Mouse (Mus musculus): ENCODE data around the gene Svs6.
"Not testable (repeated sequence)": the region's sequence is repeated elsewhere in the genome, so short reads cannot be mapped to it uniquely, and the experiment has no call there.

Gene Svs6

DNA sequence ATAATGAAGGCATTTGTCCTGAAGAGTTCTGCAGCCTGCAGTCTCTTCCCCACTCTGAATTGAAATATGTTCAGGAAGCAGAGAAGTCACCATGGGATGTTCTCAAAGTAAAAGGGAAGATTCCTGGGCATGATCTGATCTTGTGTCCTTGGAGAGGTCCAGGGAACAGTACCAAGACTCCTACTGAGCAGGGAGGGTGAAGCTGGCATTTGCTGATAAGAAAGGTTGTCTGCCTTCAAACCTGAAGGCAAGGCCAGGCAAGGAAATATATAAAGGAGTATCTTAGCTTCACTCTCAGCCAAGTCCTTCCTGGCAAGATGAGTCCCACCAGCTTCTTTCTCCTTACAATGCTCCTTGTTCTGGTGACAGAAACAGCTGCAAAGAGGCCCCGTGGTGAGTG lies at the start of gene Svs6:
Gene Svs6 (plus strand): TSS at position 301 of the 400 bp plus-strand sequence.
- DNase-seq: not testable (repeated sequence)

DNA sequence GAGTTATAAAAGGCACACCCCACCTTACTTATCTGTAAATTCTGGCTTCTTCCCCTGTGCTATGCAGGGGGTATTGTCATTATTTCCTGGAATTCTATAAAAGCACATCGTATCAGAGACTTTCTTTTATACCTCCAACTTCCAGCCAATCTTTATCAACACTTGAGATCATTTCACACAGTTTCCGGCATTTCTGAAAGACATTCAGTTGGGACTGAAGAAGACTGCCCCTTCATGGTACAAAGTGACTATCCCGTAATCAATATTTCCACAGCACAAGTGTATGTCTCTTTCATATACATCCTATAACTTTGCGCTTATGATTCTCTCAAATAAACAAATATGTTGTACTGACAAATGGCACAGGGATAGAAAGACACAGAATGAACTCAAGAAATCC lies 38.2 kb upstream of the Svs6 start, which contains the start of gene Svs4:
Gene Svs4 (minus strand): TSS at position 101 of the 400 bp plus-strand sequence.
- no peak for DNase-seq

DNA sequence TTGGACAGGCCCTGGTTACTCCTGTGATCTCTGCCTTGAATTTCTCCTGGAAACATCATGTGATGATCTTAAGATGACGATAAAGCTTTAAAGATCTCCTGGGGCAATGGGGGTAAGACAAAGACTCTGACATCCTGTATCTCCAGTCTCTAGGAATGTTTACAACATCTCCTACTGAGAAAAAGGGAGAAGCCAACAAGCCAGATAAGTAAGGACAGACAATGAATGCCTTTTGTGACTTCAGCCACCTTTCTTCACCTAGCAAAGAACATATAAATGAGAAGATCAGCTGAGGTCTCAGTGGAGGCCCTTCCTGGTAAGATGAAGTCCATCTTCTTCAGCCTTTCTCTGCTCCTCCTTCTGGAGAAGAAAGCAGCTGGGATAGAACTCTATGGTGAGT lies 27.6 kb upstream of the Svs6 start, which contains the start of gene Svs3a:
Gene Svs3a (plus strand): TSS at position 301 of the 400 bp plus-strand sequence.
- not testable (repeated sequence) for DNase-seq

DNA sequence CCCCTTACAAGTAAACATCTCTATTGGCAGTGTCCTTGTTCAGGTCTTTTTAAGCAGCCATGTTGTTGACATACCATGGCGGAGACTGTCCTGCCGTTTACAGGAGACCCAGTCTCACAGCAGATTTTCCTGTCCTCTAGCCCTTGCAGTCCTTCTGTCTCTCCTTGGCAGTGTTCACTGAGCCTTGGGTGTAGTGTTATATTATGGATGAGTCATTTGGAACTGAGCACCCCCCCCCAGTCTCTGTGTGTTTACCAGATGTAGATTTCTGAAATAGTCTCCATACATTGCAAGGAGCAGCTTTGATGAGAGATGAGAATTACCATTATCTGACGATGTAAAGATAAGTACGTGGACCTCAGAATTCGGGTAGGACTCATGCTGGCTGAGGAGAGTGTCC lies 4.0 kb upstream of the Svs6 start:
- DNase-seq: no peak

DNA sequence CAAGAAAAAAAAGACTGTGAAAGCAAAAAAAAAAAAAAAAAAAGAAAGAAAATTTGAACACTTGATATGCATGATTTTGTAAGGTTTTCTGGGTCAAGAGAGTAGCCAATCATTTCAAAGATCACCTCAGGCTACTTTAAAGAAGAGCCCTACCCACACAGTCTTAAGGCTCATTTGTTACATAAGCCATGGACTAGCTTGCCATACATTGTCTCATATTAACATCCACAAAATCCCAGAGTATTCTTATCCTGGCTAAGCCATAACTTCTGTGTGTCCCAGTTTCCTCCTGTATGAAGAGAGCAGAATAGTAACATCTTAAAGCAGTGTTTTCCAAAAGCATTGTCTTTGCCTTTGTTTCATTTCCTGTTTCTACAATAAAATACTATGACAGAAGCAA lies 1.1 kb upstream of the Svs6 start:
- not testable (repeated sequence) for DNase-seq

DNA sequence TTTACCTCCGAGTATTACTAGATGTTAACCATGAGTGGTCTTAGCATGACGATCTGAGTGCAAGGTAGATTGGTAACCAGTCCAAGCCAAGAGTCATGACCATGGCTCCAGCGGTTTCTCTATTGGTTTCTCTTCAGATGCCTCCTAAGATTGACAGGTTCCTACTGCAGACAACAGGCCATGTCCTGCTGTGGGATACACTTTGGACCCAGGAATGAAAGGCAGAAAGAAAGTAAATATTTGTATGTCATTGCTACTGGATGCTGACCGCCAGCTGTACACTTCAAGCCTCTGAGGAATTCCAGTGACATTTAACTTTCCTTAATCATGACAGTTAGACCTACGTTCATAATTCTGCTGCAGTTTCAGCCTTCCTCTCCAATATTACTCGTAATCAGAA lies 4.4 kb downstream of the Svs6 start:
- DNase-seq: no peak

DNA sequence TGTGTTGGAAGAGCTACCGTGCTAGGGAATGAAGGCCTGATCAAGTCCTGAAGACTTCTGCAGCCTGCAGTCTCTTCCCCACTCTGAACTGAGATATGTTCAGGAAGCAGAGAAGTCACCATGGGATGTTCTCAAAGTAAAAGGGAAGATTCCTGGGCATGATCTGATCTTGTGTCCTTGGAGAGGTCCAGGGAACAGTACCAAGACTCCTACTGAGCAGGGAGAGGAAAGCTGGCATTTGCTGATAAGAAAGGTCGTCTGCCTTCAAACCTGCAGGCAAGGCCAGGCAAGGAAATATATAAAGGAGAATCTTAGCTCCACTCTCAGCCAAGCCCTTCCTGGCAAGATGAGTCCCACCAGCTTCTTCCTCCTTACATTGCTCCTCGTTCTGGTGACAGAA lies 15.9 kb downstream of the Svs6 start, which contains the start of gene Svs5:
Gene Svs5 (plus strand): TSS at position 301 of the 400 bp plus-strand sequence.
- not testable (repeated sequence) for DNase-seq

DNA sequence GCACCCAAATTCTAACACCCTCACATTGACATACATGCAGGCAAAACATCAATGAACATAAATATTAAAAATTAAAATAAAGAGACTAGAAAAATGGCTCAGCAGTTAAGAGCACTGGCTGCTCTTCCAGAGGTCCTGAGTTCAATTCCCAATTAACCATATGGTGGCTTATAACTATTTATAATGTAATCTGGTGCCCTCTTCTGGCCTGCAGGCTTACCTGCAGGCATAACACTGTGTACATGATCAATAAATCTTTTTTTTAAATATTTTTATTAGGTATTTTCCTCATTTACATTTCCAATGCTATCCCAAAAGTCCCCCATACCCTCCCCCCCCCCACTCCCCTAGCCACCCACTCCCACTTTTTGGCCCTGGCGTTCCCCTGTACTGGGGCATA lies 27.2 kb downstream of the Svs6 start:
- DNase-seq: not testable (repeated sequence)

DNA sequence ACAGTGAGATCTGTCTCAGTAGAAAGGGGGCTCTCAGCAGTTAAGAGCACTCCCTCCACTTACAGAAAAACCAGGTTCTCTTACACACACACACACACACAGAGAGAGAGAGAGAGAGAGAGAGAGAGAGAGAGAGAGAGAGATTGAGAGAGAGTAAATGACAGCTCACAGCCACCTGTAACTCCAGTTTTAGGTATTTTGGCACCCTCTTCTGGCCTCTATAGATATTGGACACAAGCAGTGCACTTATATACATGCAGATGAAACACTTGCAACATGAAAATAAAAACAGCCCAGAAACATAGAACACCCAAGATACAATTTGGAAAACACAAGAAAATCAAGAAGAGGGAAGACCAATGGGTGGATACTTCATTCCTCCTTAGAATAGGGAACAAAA lies 31.1 kb downstream of the Svs6 start:
- not testable (repeated sequence) for DNase-seq

DNA sequence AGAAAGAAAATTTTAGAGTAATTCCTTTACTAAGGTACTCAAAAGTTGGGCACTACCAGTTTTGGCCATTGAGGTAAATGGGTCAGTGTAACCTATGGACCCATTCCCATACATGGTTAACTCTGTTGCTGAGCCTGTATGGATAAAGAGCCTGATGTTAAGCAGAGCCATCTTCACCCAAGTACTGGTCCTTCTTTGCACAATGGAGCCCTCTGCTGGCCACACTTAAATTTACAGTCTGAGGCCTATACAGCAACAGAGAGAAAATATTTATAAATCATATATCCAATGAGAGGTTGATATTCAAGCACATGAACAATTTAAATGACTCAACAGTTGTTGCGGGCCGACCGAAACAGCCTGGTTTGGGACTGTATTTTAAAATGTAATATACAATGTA lies 32.4 kb downstream of the Svs6 start:
- DNase-seq: no peak

DNA sequence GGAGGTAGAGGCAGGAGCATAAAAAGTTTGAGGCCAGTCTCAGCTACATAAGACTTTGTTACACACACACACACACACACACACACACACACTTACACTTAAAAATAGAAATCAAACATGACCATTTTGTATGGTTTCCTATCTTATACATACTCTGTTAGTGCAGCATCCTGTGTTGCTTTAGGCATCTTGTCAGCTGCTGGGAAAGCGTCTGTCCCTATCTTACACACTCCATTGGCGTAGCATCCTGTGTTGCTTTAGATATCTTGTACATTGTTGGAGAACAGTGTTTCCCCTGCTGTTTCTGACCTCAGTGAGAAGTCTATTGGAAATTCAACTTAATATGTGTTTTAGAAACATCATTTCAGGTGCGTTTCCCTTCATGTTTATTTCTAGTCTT lies 36.1 kb downstream of the Svs6 start:
- DNase-seq: no peak

DNA sequence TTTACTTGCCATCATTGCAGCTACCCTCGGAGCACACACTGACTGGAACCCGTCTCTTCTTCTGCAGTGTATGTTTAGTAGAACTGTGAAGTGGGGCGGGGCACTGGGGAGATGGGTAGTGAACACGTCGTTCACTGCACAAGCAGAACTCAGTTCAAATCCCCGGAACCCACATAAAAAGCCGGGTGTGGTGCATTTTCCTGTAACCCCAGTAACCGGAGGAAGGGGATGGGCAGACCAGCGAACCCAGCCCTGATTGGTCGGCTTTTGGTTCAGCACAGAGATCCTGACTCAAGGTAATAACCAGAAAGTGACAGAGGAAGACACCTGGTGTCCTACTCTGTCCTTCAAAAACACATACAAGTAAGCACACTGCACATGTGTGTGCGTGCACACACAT lies 36.8 kb downstream of the Svs6 start:
- DNase-seq: no peak

DNA sequence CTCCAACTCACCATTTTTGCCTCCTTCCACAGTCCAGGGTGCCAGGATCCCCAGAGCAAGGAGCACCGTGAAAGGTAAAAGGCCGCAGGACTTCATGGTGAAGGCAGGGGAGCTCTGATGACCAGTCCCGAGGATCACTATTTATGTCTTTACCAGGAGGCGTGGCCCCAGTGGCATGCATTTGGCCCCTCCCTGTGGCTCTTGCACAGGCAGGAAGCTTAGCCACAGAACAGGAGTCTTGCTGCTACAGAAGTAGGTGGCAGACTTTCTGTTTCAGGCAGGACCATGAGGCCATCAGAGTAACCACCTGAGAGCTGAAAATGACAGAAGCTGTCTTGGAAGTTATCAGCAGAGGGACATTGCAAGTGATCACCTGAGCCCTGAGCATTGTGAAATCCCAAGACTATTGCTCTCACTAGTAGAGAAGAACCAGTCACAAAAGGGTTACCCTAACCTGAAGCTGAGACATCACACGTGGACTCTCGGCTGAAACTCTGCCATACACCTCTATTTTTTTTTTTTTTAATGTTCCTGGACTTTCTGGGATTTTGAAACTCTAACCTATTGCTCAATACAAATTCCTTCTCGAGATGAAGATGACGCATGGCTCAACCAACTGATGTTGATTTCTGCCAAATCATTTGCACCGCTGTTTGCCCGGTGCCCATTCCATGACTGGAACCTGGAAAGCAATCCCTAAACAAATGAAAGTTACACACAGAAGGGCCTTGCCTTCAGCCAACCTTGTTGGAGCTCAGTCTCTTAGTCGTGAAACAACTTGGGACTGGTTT lies 39.8 kb downstream of the Svs6 start:
- DNase-seq: no peak

DNA sequence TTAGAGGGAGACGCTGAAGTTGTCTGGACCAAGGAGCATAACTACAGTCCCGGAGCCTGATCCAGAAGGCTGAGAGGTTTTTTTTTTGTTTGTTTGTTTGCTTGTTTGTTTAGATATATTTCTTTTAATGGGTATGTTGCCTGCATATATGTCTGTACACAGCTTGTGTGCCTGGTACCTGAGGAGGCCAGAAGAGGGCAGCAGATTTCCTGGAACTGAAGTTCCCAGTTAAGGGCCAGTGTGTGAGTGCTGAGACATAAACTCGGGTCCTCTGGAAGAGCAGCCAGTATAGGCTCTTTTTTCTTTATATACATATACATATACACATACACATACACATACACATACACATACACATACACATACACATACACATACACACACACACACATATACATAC lies 41.8 kb downstream of the Svs6 start:
- no peak for DNase-seq

DNA sequence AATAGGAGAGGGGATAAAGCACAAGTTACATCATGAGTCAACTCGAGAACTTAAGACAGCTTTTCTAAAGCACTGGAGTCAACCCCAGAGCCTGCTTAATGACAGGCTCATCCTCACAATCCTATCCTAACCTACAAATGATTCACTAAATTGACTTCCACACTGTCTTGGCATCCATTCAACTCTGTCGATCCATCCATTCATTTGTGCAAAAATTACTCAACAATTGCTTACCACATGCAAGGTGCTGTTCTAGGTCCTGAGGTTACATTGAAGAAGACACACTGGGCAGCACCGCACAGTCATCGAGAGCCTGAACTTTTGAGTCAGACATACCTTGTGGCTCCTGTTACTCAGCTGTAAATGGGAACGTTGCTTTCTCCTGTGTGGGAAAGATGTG lies 42.5 kb downstream of the Svs6 start:
- no peak for DNase-seq

DNA sequence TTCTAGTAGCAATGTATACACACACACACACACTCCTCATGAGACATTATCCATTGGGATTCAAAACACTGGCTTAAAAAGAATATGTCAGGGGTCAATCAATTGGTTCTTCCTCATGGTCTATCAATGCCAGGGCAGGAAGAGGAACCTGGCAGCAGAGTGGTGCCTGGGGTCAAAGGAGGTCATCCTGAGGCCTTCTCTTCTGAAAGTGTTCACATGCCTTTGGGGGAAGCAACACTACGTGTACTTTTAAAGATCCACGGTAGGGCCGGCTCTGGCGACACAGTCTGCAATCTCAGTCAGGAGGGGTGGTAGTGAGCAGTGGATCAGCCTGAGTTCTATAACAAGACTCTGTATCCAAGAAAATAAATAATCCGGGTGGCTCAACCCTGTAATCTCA lies 43.1 kb downstream of the Svs6 start:
- DNase-seq: no peak

DNA sequence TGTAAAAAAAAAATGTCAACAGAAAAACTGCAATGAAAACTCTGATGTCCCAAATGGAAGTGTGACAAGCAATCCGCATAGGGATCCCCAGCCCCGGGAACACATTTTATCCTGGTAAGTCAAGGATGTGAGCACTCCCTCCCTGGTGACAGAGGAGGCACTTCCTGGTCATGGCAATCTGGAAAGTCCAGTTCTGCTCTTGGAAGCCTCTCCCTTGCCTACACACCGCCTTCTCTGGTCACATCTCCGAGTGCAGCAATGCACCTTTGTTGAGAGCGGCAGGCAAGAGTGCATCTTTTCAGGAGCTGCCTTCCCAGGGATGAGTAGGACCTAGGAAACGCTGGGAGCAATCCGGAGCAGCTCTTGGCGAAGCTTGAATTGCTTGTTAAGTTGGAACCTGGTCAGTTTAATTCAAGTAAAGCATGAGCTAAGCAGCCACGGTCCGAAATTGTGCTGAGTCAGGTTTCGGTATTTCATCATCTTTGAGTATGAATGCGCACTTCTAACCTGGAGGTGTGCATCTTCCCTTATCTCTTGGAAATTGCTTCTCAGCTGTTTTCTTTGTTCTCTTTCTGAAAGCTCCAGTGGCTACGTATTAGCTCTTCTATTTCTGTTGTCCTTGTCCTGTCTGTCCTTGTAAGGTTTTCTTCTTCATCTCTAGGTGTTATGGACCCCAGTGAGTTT lies 44.6 kb downstream of the Svs6 start:
- no peak for DNase-seq

DNA sequence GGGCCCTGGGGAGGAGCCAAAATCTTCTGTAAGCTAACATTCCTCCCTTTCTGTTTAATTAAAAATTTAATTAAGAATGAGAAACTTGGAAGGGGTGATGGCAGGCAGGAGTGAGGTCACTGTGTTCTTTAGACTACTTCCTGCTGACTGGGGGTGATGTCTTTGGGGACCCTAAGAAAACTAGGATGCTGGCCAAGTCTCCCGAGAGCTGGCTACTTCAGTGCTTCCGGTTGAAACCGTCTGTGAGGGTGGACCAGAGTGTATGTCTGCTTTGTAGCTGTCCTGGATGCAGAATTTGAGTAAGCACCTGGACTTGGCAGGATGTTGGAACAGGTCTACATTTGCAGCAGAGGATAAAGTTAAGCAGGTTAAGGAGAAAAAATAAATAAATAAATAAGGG lies 50.4 kb downstream of the Svs6 start:
- DNase-seq: no peak

Data from thymus, adult 18-20 months (tissue).